Mouse (Mus musculus) limb, embryonic 10.5 days (tissue): ENCODE data around the gene Dcst2. TPM values are rescaled to one million over a fixed set of nuclear protein-coding genes. Genes with fewer than 3 reads are reported as not detected.
A peak's percentile ranks its signal among the peaks of the same experiment; 100 is the strongest.

Experiments used
- DNase-seq: peaks from one replicate; pipeline ENCODE4 v3.0.0-alpha.2; 2017; ENCODE audit warnings: low spot score
- H3K27ac ChIP-seq: fragments of 300-500 bp; sonication (generic); 2 replicates; pipeline ENCODE4 v1.5.1; 2016; ENCODE audit warnings: mild to moderate bottlenecking
- H3K27me3 ChIP-seq: fragments of 300-500 bp; sonication (generic); 2 replicates; pipeline ENCODE4 v1.6.1; 2016; ENCODE audit warnings: low read depth, mild to moderate bottlenecking; ENCODE audit not compliant: poor library complexity, severe bottlenecking
- H3K36me3 ChIP-seq: fragments of 300-500 bp; sonication (generic); 2 replicates; pipeline ENCODE4 v1.6.1; 2016; ENCODE audit warnings: mild to moderate bottlenecking, moderate library complexity
- H3K4me1 ChIP-seq: fragments of 300-500 bp; sonication (generic); 2 replicates; pipeline ENCODE4 v1.6.1; 2016
- H3K4me3 ChIP-seq: fragments of 300-500 bp; sonication (generic); 2 replicates; pipeline ENCODE4 v1.5.1; 2016; ENCODE audit warnings: mild to moderate bottlenecking, moderate library complexity
- H3K9me3 ChIP-seq: fragments of 300-500 bp; sonication (generic); replicated peaks from 2 replicates; pipeline ENCODE4 v1.6.1; 2016; ENCODE audit warnings: mild to moderate bottlenecking
- WGBS: fragments of 180-500 bp; shearing (Covaris S2); methylation state at CpG from one replicate; pipeline ENCODE4 v1.1.7; 2016; 5-methylcytosine and 5-hydroxymethylcytosine counted together
- polyA plus RNA-seq: library from polyadenylated mRNA; unstranded; fragments of >200 nt; fragmentation: Nextera tagmentation; extraction: Ambion mirVana; gene quantifications from 2 replicates; pipeline ENCODE4 v1.2.1, GENCODE M21; 2016

Dcst2 gene
- polyA plus RNA-seq, result 0.24 TPM in 1 of 2 replicates, not detected in the other

DNA sequence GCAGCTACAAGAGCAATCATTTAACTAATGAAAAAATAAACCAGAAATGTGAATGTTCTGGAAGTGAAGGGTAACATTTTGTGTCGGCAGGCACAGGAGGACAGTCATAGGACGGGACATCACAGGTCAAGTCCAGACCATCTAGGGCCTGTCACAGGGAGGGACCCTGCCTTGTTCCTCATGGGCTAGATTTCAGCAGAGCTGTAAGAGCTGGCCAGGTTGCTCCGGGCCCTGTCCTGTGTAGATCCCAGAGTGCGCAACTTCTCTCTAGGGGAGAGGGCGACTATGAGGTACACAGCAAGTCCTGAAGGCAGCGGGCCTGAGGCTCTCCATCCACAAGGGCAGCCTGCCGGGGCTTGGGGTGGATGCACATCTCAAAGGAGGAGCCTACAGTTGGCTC, at the start of gene Dcst2:
Dcst2 (plus strand) TSS at position 301 of the 400 bp plus-strand sequence.
- no peaks in the 10 kb centered on the region for H3K36me3 ChIP-seq
- H3K27ac ChIP-seq, result 0 out of 2 replicates have a peak within 1 kb of the TSS, but pooled peaks have one; percentile 37
- DNase-seq, result no peak
- 0 out of 2 replicates have a peak, but pooled peaks cover 6% of the 10 kb centered on the region for H3K27me3 ChIP-seq
- no peak within 1 kb of the TSS for H3K4me3 ChIP-seq
- 85% methylated on average over 7 of the region's 7 CpGs for WGBS
- peaks cover 13% of the 10 kb centered on the region; the same call in 1 of the 2 replicates for H3K4me1 ChIP-seq
- no peaks in the 10 kb centered on the region for H3K9me3 ChIP-seq

DNA sequence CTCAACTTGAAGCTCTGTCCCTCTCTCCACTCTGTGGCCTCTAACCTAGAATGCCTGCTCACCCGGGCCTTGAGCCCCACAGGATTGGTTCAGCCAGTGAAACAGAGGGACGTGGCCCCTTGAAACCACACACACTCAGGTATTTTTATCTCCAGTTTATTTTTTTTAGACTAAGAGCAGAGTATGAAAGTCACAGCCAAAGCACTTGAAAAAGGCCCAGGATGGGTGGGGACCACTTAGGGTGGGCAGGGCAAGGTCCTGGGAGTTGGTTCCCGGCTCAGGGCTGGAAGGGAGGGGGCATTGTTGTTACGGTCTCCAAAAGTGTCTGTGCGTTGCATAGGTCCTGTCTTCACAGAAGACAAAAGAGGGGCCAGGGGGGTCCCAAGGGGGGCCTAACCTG, 47.4 kb upstream of the Dcst2 start:
- DNase-seq, result no peak

DNA sequence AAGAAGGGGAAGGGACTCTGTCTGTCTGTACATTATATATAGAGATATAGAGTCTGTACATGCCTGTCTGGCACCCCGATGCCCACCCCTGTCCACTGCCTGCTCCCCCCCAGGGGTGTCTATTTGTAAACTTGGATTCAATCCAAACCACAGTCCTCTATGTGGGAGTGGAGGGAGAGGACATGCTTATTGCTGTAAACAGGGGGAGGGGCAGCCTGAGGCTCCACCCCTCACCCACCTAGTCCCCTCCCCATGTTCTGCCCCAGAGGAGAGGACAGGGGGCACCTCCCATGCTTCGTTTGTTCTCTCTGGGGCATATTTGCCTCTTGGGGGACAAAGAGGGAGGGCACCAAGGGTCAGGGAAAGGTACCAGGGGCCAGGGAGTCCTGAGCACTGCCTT, 47.0 kb upstream of the Dcst2 start:
- peaks cover 50% of the 10 kb centered on the region for H3K4me1 ChIP-seq
- peak overlapping the region; percentile 51; the same call in 1 of the 2 replicates for H3K4me3 ChIP-seq
- peaks cover 7% of the 10 kb centered on the region; the same call in 1 of the 2 replicates for H3K36me3 ChIP-seq
- peaks cover 34% of the 10 kb centered on the region for H3K27me3 ChIP-seq
- H3K9me3 ChIP-seq, result no peaks in the 10 kb centered on the region
- 48% methylated on average over 2 of the region's 2 CpGs for WGBS
- DNase-seq, result no peak
- peak overlapping the region; percentile 82 for H3K27ac ChIP-seq

More for the DNA sequence above, 47.4 kb upstream of the Dcst2 start:
- H3K27me3 ChIP-seq, result peaks cover 30% of the 10 kb centered on the region
- 82% methylated on average over 5 of the region's 5 CpGs for WGBS
- peaks cover 45% of the 10 kb centered on the region for H3K4me1 ChIP-seq
- no peaks in the 10 kb centered on the region for H3K9me3 ChIP-seq
- H3K36me3 ChIP-seq, result peaks cover 7% of the 10 kb centered on the region; the same call in 1 of the 2 replicates
- H3K4me3 ChIP-seq, result no peak overlapping the region
- no peak overlapping the region for H3K27ac ChIP-seq

DNA sequence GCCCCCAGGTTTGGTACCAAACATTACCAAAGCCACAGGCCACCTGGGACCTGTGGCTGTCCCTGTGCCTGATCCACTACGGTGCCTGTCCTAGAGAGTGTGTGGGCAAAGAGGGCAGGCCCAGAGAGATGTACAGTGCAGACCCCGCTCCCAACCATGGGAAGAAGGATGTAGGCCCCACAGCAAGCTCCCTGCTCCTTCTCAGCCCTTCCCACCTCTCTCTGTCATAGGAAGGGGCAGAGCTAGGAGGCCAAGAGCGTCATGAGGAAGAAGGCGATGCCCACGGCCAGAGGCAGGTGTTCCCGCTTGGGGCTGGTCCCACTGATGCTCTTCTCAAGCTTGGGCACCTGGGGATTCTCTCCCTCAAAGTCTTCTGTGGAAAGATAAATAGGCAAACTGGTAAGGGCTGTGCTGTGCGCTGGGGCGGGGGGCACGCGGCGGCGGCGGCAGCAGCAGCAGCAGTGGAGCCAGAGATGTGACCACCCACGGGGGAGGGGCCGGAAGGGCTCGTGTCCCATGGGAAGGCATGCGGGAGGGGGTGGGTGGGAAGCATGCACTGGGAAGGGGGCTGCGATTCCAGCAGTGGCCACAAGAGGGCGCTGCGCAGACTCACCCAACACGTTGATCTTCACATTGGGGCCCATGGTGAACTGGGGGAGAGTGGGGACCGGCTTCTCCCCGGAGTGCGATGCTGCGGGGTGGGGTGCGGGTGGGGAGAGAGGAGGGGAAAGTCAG, 46.4 kb upstream of the Dcst2 start:
- 7% methylated on average over 26 of the region's 26 CpGs for WGBS
- peaks cover 56% of the 10 kb centered on the region for H3K4me1 ChIP-seq
- peaks cover 40% of the 10 kb centered on the region for H3K27me3 ChIP-seq
- peak overlapping the region; percentile 82 for H3K27ac ChIP-seq
- H3K36me3 ChIP-seq, result peaks cover 7% of the 10 kb centered on the region; the same call in 1 of the 2 replicates
- H3K9me3 ChIP-seq, result no peaks in the 10 kb centered on the region
- peak; percentile 95 for DNase-seq
- peak overlapping the region; percentile 51 for H3K4me3 ChIP-seq

DNA sequence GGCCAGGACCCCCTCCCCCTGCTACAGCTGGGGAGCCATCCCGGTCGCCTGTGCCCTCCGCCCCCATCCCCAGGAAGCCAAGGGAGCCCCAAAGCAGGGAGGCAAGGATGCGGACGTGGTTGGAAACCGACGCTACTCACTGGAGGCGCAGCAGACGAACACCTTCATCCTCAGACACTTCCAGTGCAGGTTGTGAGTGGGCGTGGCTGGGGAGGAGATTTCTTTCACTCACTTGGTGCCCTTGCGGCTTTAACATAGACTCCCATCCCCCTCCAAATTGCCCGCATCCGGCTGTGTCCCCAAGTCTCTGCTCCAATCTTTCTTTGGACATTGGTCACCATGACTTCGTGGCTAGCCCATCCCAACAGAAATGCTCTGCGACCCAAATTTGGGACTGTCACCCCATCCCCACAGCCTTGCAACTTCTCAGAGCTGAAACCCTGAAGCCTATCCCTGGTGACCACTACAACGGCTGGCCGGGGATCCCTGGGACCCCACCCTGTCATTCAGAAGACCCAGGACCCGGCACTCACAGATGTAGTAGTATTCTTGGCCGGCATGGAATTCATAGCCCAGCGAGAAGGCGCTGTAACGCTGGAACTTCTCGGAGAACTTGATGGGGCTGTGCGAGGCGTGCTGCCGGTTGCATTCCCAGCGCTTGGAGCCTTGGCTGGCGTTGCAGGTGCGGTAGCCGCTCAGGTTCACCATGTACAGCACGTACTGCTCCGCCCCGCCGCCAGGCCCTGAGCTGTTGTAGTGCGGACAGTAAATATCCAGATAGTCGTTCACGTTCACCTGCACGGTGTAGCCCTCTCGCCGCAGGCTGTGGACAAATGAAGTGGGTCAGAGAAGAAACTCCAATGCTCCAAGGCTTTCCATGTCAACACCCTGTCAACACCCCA, 45.6 kb upstream of the Dcst2 start:
- Histone ChIP-seq H3K4me3 (peak overlapping the region; percentile 51), H3K36me3 (peaks cover 7% of the 10 kb centered on the region; the same call in 1 of the 2 replicates), H3K27me3 (peaks cover 48% of the 10 kb centered on the region), H3K4me1 (peaks cover 64% of the 10 kb centered on the region), H3K9me3 (no peaks in the 10 kb centered on the region), H3K27ac (peak overlapping the region; percentile 82)
- WGBS, result 16% methylated on average over 40 of the region's 40 CpGs
- DNase-seq, result no peak

DNA sequence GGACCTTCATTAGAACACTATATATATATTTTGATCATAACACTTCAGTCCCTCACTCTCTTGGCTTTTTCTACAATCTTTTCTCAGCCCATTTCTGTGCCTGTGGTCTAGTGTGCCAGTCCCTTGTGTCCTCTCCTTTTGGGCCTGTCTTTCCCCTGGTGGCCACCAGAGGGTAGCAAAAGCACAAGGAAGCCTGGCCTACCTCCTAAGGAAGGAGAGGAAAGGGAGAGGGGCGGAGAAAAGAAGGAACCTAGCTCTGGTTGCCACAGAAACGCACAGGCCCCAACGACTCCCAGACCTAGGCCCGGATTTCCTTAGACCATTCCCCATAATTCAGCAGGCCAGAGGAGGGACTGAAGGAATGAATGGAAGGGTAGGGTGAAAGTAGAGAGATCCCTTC, 44.9 kb upstream of the Dcst2 start:
- Histone ChIP-seq H3K36me3 (peaks cover 7% of the 10 kb centered on the region; the same call in 1 of the 2 replicates), H3K4me3 (peak overlapping the region; percentile 23), H3K27ac (0 out of 2 replicates have a peak overlapping the region, but pooled peaks have one; percentile 32), H3K9me3 (no peaks in the 10 kb centered on the region), H3K4me1 (peaks cover 70% of the 10 kb centered on the region), H3K27me3 (peaks cover 55% of the 10 kb centered on the region)
- peak; percentile 83 for DNase-seq
- 0% methylated on average over 4 of the region's 4 CpGs for WGBS

DNA sequence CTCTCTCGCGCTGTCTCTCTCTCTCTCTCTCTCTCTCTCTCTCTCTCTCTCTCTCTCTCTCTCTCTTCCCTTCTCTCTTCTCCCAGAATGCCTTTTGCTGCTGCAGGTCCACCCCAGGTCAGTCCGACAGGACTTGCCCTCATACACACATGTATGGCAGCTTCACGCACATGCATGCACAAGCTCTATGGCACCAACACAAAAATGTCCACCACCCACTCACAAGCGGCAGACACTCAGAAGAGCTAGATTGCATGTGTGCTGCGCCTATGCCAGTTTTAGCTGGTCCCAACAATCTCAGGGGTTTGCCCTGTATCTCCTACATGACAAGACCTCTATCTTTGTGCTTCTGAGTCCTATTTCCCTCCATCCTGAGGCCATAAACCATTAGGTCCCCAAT, 44.5 kb upstream of the Dcst2 start:
- Histone ChIP-seq H3K9me3 (no peaks in the 10 kb centered on the region), H3K27me3 (peaks cover 57% of the 10 kb centered on the region), H3K4me3 (peak overlapping the region; percentile 23), H3K4me1 (peaks cover 74% of the 10 kb centered on the region), H3K36me3 (peaks cover 7% of the 10 kb centered on the region; the same call in 1 of the 2 replicates), H3K27ac (0 out of 2 replicates have a peak overlapping the region, but pooled peaks have one; percentile 32)
- 66% methylated on average over 6 of the region's 6 CpGs for WGBS
- no peak for DNase-seq

DNA sequence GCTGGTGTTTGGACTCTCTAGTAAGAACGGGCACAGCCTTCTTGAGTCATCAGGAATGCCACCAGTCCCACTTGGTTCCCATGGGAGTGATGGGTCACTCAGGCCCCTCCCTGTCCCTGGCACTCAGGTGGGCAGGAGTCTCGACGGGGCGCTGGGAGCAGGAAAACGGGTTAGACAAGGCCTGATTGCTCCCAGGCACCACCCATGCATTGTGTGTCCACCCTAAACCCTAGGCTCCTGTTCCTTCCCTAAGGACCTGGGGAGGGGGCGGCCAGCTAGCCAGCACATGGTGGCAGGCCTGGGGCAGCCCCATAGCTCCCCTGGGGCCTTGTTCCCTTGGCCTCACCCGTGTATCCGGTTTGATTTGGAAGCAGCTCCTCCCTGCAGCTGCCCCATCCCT, 43.5 kb upstream of the Dcst2 start:
- 68% methylated on average over 8 of the region's 8 CpGs for WGBS
- DNase-seq, result no peak
- H3K27me3 ChIP-seq, result peaks cover 61% of the 10 kb centered on the region
- H3K27ac ChIP-seq, result peak overlapping the region; percentile 14; the same call in 1 of the 2 replicates
- H3K9me3 ChIP-seq, result no peaks in the 10 kb centered on the region
- H3K36me3 ChIP-seq, result peaks cover 7% of the 10 kb centered on the region; the same call in 1 of the 2 replicates
- H3K4me3 ChIP-seq, result no peak overlapping the region
- peaks cover 85% of the 10 kb centered on the region for H3K4me1 ChIP-seq

DNA sequence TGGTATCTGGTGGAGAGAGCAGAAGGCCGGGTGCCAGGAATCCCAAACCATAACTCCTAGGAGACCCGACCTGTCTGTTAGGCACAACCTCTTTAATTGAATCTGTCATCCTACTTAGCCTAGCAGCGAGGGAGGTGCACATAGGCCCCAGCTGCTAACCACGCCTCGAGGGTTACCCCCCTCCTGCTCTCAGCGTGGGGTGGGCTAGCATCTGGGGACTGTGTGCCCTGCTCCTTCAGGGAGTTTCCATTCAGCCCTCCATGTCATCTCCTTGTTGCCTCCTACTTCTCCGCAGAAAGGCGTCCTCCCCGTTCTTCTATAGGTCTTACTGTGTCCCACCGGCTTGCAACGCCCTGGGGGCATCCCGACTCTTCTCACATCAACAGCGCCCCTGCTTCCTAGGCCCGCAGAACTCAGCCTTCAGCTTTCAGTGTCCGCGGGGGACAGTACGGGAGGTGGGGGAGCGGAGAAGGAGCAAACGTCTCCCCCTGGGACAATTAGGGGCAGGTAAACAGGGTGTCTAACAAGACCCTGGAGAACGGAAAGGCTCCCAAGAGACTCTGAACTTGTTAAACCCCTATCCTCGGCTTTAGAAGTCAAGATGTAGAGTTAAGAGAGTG, 42.7 kb upstream of the Dcst2 start:
- DNase-seq, result no peak
- H3K4me3 ChIP-seq, result peak overlapping the region; percentile 79
- peaks cover 86% of the 10 kb centered on the region for H3K4me1 ChIP-seq
- WGBS, result 10% methylated on average over 21 of the region's 21 CpGs
- peaks cover 65% of the 10 kb centered on the region for H3K27me3 ChIP-seq
- H3K9me3 ChIP-seq, result no peaks in the 10 kb centered on the region
- H3K36me3 ChIP-seq, result peaks cover 7% of the 10 kb centered on the region; the same call in 1 of the 2 replicates
- peak overlapping the region; percentile 82 for H3K27ac ChIP-seq

DNA sequence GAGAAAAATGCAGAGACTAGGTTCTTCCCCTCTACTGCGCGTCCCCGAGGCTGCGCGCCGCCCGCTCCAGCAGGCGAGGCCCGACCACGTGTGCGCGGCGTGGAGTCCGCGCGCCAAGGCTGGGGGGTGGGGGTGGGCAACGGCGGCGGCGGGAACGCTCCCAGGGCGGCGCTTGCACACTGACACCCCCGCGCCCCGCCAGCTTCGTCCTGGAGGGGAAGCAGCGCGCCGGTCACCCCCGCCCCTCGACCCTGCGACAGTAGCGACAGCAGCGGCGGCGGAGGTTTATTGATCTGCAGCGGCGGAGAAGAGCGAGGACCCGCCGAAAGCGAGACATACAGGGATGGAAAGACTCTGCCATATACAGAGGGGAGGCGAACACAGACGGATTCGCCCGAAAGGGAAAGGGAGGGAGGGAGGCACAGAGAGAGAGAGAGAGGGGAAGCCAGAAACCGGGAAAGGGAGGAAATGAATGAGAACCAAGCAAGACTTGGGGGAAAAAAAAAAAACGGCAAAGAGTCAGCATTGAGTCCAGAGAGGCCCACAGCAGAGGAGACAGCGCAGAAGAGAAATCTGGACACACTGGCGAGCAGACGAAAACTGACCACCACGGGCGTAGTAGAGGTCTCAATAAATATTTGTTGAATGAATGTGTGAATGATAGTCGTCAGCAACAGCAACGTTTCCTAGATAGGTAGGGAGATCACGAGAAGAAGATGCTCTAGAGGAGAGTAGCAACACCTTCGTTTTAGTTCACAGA, 42.0 kb upstream of the Dcst2 start:
- Histone ChIP-seq H3K4me1 (peaks cover 81% of the 10 kb centered on the region), H3K4me3 (peak overlapping the region; percentile 79), H3K27me3 (peaks cover 65% of the 10 kb centered on the region), H3K27ac (peak overlapping the region; percentile 89), H3K36me3 (0 out of 2 replicates have a peak, but pooled peaks cover 3% of the 10 kb centered on the region), H3K9me3 (no peaks in the 10 kb centered on the region)
- peak; percentile 65 for DNase-seq
- 5% methylated on average over 58 of the region's 58 CpGs for WGBS

DNA sequence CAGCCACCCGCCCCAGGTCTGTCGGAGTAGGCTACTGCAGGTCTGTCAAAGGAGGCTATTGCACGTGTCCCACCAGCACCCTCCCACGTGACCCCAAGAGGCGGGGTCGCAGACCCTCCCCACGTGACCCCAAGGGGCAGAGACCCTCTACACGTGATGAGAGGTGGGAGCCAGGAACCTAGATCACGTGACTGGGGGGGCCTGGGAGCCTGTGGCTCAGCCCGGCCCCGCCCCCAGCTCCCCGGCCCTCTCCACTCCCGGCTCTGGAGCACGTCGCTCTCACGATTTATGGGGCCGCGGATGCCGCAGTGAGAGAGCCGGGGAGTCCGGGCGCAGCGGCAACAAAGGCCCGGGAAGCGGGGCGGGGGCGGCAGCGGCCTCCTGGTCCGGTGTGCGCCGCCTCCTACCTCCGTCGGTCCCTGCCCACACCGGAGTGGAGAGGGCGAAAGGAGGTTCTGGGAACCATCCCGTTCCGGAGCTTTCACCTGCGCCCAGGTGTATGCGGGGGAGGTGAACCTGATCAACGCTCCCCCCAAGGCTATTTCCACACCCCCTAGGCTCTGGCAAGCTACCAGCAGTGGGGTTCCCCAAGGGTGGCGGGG, 41.1 kb upstream of the Dcst2 start:
- DNase-seq, result peak; percentile 93
- H3K27ac ChIP-seq, result peak overlapping the region; percentile 89
- no peaks in the 10 kb centered on the region for H3K36me3 ChIP-seq
- H3K4me3 ChIP-seq, result peak overlapping the region; percentile 79
- peaks cover 64% of the 10 kb centered on the region for H3K27me3 ChIP-seq
- 1% methylated on average over 41 of the region's 41 CpGs for WGBS
- H3K9me3 ChIP-seq, result no peaks in the 10 kb centered on the region
- H3K4me1 ChIP-seq, result peaks cover 72% of the 10 kb centered on the region
